In genomic region chr19:10304810-10305544, GRCm38 (mm10) we compare ENCODE assay signal across 8 mouse cellular contexts. TPM values are rescaled to one million over a fixed set of nuclear protein-coding genes. Genes with fewer than 3 reads are reported as not detected.
DNase-seq lines count a peak whose midpoint lies in the region; ATAC-seq and TF ChIP-seq lines count a peak whose summit lies in the region.

Dagla (minus strand) TSS chr19:10304877.

- 8% methylated on average over 56 of the region's 56 CpGs for WGBS in bone marrow, adult 2 months
- 10% methylated on average over 34 of the region's 56 CpGs for WGBS in embryonic facial prominence, embryonic 14.5 days
- 8% methylated on average over 51 of the region's 56 CpGs for WGBS in heart, embryonic 12.5 days
- WGBS in liver, embryonic 16.5 days (ENCODE audit: insufficient replicate concordance), result 6% methylated on average over 56 of the region's 56 CpGs
- 9% methylated on average over 56 of the region's 56 CpGs for WGBS in neural tube, embryonic 11.5 days
- 5% methylated on average over 56 of the region's 56 CpGs for WGBS in stomach, embryonic 16.5 days

- TF ChIP-seq CTCF in bone marrow, adult 2 months (IDR thresholded peaks at IDR 0.05; ENCODE audit: control insufficient read depth, insufficient read depth, low read length), result peak; percentile 67

- peak; percentile 73 for ATAC-seq in embryonic facial prominence, embryonic 14.5 days (ENCODE audit: low read depth)
- peak; percentile 66 for ATAC-seq in heart, embryonic 12.5 days (ENCODE audit: insufficient number of reproducible peaks, low FRiP score)
- ATAC-seq in liver, embryonic 16.5 days (ENCODE audit: low read depth), result peak; percentile 55
- ATAC-seq in neural tube, embryonic 11.5 days (ENCODE audit: insufficient read depth, low FRiP score, low TSS enrichment), result peak; percentile 85
- ATAC-seq in stomach, embryonic 16.5 days (ENCODE audit: insufficient read depth, low FRiP score), result peak; percentile 88

- no peaks in the 10 kb centered on the region for H3K9me3 ChIP-seq in embryonic facial prominence, embryonic 14.5 days (ENCODE audit: control insufficient read depth, low read length)
- H3K9me3 ChIP-seq in heart, embryonic 12.5 days (replicated peaks), result no peaks in the 10 kb centered on the region
- H3K9me3 ChIP-seq in liver, embryonic 16.5 days (replicated peaks; ENCODE audit: control insufficient read depth, low read length), result no peaks in the 10 kb centered on the region
- H3K9me3 ChIP-seq in neural tube, embryonic 11.5 days (ENCODE audit: control insufficient read depth, low read length), result no peaks in the 10 kb centered on the region
- no peaks in the 10 kb centered on the region for H3K9me3 ChIP-seq in stomach, embryonic 16.5 days (replicated peaks; ENCODE audit: control insufficient read depth, low read length)

- peak within 1 kb of the TSS; percentile 82 for H3K9ac ChIP-seq in embryonic facial prominence, embryonic 14.5 days (ENCODE audit: low read depth, low read length)
- H3K9ac ChIP-seq in heart, embryonic 12.5 days, result peak within 1 kb of the TSS; percentile 79
- H3K9ac ChIP-seq in liver, embryonic 16.5 days (ENCODE audit: low read depth, low read length), result peak within 1 kb of the TSS; percentile 20
- peak within 1 kb of the TSS; percentile 76 for H3K9ac ChIP-seq in neural tube, embryonic 11.5 days (ENCODE audit: low read length)
- H3K9ac ChIP-seq in stomach, embryonic 16.5 days (ENCODE audit: low read length), result peak within 1 kb of the TSS; percentile 85

- peak within 1 kb of the TSS; percentile 98 for H3K4me2 ChIP-seq in embryonic facial prominence, embryonic 14.5 days (ENCODE audit: low read depth, low read length)
- H3K4me2 ChIP-seq in heart, embryonic 12.5 days, result peak within 1 kb of the TSS; percentile 93
- H3K4me2 ChIP-seq in liver, embryonic 16.5 days (ENCODE audit: low read depth, low read length), result peak within 1 kb of the TSS; percentile 67
- H3K4me2 ChIP-seq in neural tube, embryonic 11.5 days (ENCODE audit: low read depth), result peak within 1 kb of the TSS; percentile 93
- H3K4me2 ChIP-seq in stomach, embryonic 16.5 days (ENCODE audit: low read depth, low read length), result peak within 1 kb of the TSS; percentile 99

- H3K27ac ChIP-seq in bone marrow, adult 2 months (ENCODE audit: control insufficient read depth, insufficient read depth, low read depth, low read length, poor library complexity), result no peak within 1 kb of the TSS
- H3K27ac ChIP-seq in embryonic facial prominence, embryonic 14.5 days (replicated peaks; ENCODE audit: low read depth, low read length), result no peak within 1 kb of the TSS
- no peak within 1 kb of the TSS for H3K27ac ChIP-seq in heart, embryonic 12.5 days (ENCODE audit: poor library complexity, severe bottlenecking)
- no peak within 1 kb of the TSS for H3K27ac ChIP-seq in liver, embryonic 16.5 days (ENCODE audit: low read length)
- H3K27ac ChIP-seq in neural tube, embryonic 11.5 days (ENCODE audit: low read depth, low read length), result no peak within 1 kb of the TSS
- H3K27ac ChIP-seq in stomach, embryonic 16.5 days (ENCODE audit: low read length), result no peak within 1 kb of the TSS

- no peaks in the 10 kb centered on the region for H3K27me3 ChIP-seq in embryonic facial prominence, embryonic 14.5 days (replicated peaks; ENCODE audit: control insufficient read depth, insufficient read depth, low read length)
- H3K27me3 ChIP-seq in heart, embryonic 12.5 days (replicated peaks), result peaks cover 47% of the 10 kb centered on the region
- H3K27me3 ChIP-seq in liver, embryonic 16.5 days (ENCODE audit: control insufficient read depth, insufficient read depth, low read depth, low read length), result peaks cover 22% of the 10 kb centered on the region
- H3K27me3 ChIP-seq in neural tube, embryonic 11.5 days (ENCODE audit: control insufficient read depth, insufficient read depth, low read length), result peaks cover 6% of the 10 kb centered on the region; the same call in 1 of the 2 replicates
- peaks cover 5% of the 10 kb centered on the region; the same call in 1 of the 2 replicates for H3K27me3 ChIP-seq in stomach, embryonic 16.5 days (ENCODE audit: control insufficient read depth, insufficient read depth, low read length)

- DNase-seq in A20 (ENCODE audit: low read depth, low spot score), result peak; percentile 50
- peak; percentile 78 for DNase-seq in embryonic facial prominence, embryonic 14.5 days (ENCODE audit: low spot score)
- DNase-seq in kidney, postnatal 10 days, result peak; percentile 86
- peak; percentile 83 for DNase-seq in neural tube, embryonic 11.5 days (ENCODE audit: low spot score)

- H3K4me1 ChIP-seq in bone marrow, adult 2 months (ENCODE audit: control insufficient read depth, insufficient read depth, low read length), result peaks cover 2% of the 10 kb centered on the region
- peaks cover 14% of the 10 kb centered on the region; the same call in 1 of the 2 replicates for H3K4me1 ChIP-seq in embryonic facial prominence, embryonic 14.5 days (ENCODE audit: control insufficient read depth, insufficient read depth, low read length)
- peaks cover 18% of the 10 kb centered on the region for H3K4me1 ChIP-seq in heart, embryonic 12.5 days (replicated peaks)
- H3K4me1 ChIP-seq in liver, embryonic 16.5 days (ENCODE audit: control insufficient read depth, low read depth, low read length), result no peaks in the 10 kb centered on the region; the same call in none of the 2 replicates
- H3K4me1 ChIP-seq in neural tube, embryonic 11.5 days (ENCODE audit: control insufficient read depth, insufficient read depth, low read length), result peaks cover 5% of the 10 kb centered on the region; the same call in 1 of the 2 replicates
- H3K4me1 ChIP-seq in stomach, embryonic 16.5 days (ENCODE audit: control insufficient read depth, insufficient read depth, low read length), result peaks cover 18% of the 10 kb centered on the region; the same call in 1 of the 2 replicates

- H3K36me3 ChIP-seq in embryonic facial prominence, embryonic 14.5 days (ENCODE audit: control insufficient read depth, insufficient read depth, low read length), result no peaks in the 10 kb centered on the region
- H3K36me3 ChIP-seq in heart, embryonic 12.5 days, result no peaks in the 10 kb centered on the region
- H3K36me3 ChIP-seq in liver, embryonic 16.5 days (ENCODE audit: control insufficient read depth, insufficient read depth), result no peaks in the 10 kb centered on the region
- no peaks in the 10 kb centered on the region for H3K36me3 ChIP-seq in neural tube, embryonic 11.5 days (ENCODE audit: control insufficient read depth, insufficient read depth, low read length)
- H3K36me3 ChIP-seq in stomach, embryonic 16.5 days (ENCODE audit: control insufficient read depth, insufficient read depth, low read length), result no peaks in the 10 kb centered on the region

- no peak for TF ChIP-seq POLR2A in bone marrow, adult 2 months (IDR thresholded peaks at IDR 0.05; ENCODE audit: borderline replicate concordance, control insufficient read depth, low read depth, low read length)

- H3K4me3 ChIP-seq in bone marrow, adult 2 months (replicated peaks; ENCODE audit: control insufficient read depth, low read depth, low read length), result peak within 1 kb of the TSS; percentile 9
- peak within 1 kb of the TSS; percentile 83 for H3K4me3 ChIP-seq in embryonic facial prominence, embryonic 14.5 days (ENCODE audit: low read depth, low read length)
- peak within 1 kb of the TSS; percentile 58 for H3K4me3 ChIP-seq in heart, embryonic 12.5 days
- H3K4me3 ChIP-seq in liver, embryonic 16.5 days (ENCODE audit: low read depth, low read length), result peak within 1 kb of the TSS; percentile 56
- H3K4me3 ChIP-seq in neural tube, embryonic 11.5 days (ENCODE audit: low read depth, low read length), result peak within 1 kb of the TSS; percentile 70
- peak within 1 kb of the TSS; percentile 67 for H3K4me3 ChIP-seq in stomach, embryonic 16.5 days (replicated peaks; ENCODE audit: low read length)

RNA-seq across cellular contexts. Expression of gene Dagla, which starts in this region (rescaled TPM):
- polyA plus RNA-seq in bone marrow, adult 2 months (2011; ENCODE audit: insufficient read depth, insufficient read length, low replicate concordance, missing spikeins), result 0.18 TPM in 1 of 2 replicates, not detected in the other
- polyA plus RNA-seq in embryonic facial prominence, embryonic 14.5 days (2014; fragmentation: Nextera tagmentation; extraction: Ambion mirVana), result 2.8 and 2.9 TPM in 2 replicates
- polyA plus RNA-seq in heart, embryonic 12.5 days (2016; fragmentation: Nextera tagmentation; extraction: Ambion mirVana), result 1.3 and 1.5 TPM in 2 replicates
- 0.27 and 0.32 TPM in 2 replicates for polyA plus RNA-seq in liver, embryonic 16.5 days (2015; fragmentation: Nextera tagmentation; extraction: Ambion mirVana)
- 3.2 and 3.4 TPM in 2 replicates for polyA plus RNA-seq in neural tube, embryonic 11.5 days (2014; fragmentation: Nextera tagmentation; extraction: Ambion mirVana)
- 2.9 and 3.4 TPM in 2 replicates for polyA plus RNA-seq in stomach, embryonic 16.5 days (2015; fragmentation: Nextera tagmentation; extraction: Ambion mirVana)

Comparison
In these comparisons a context has a peak if more than half of its experiments do, and no peak if none do; other contexts are left out.
1. Peak in ATAC-seq, H3K4me3 ChIP-seq, H3K9ac ChIP-seq and H3K4me2 ChIP-seq in liver, embryonic 16.5 days; RNA of the gene not detected or under 1 TPM.
2. H3K4me3 ChIP-seq: peak in every context shown above with its lines; median percentile 83 in embryonic facial prominence, embryonic 14.5 days; 70 in neural tube, embryonic 11.5 days; 67 in stomach, embryonic 16.5 days; 58 in heart, embryonic 12.5 days; 56 in liver, embryonic 16.5 days; 9 in bone marrow, adult 2 months.
3. H3K9ac ChIP-seq: peak in every context shown above with its lines; median percentile 85 in stomach, embryonic 16.5 days; 82 in embryonic facial prominence, embryonic 14.5 days; 79 in heart, embryonic 12.5 days; 76 in neural tube, embryonic 11.5 days; 20 in liver, embryonic 16.5 days.